Comparison of ENCODE assay signal across 8 mouse cellular contexts in genomic region chr10:77418138-77418537, GRCm38 (mm10). TPM values are rescaled to one million over a fixed set of nuclear protein-coding genes. Genes with fewer than 3 reads are reported as not detected.
DNase-seq lines count a peak whose midpoint lies in the region; ATAC-seq lines count a peak whose summit lies in the region.

TSS of gene Adarb1 (minus strand) at chr10:77418270.

- WGBS in heart, embryonic 12.5 days = under 1% methylated on average over 54 of the region's 57 CpGs
- 0% methylated on average over 46 of the region's 57 CpGs for WGBS in kidney, embryonic 16.5 days

- no peaks in the 10 kb centered on the region for H3K36me3 ChIP-seq in heart, embryonic 12.5 days
- no peaks in the 10 kb centered on the region for H3K36me3 ChIP-seq in kidney, embryonic 16.5 days (ENCODE audit: insufficient read depth, low read length)

- H3K27me3 ChIP-seq in heart, embryonic 12.5 days (replicated peaks) = no peaks in the 10 kb centered on the region; the same call in 1 of the 2 replicates
- peaks cover 12% of the 10 kb centered on the region for H3K27me3 ChIP-seq in kidney, embryonic 16.5 days (ENCODE audit: insufficient read depth, low read length)

- peak within 1 kb of the TSS; percentile 76 for H3K27ac ChIP-seq in brown adipose tissue, adult 24 weeks (replicated peaks; ENCODE audit: low read depth, low read length)
- H3K27ac ChIP-seq in heart, embryonic 12.5 days (ENCODE audit: poor library complexity, severe bottlenecking) = peak within 1 kb of the TSS; percentile 11; the same call in 1 of the 2 replicates
- H3K27ac ChIP-seq in kidney, embryonic 16.5 days (ENCODE audit: low read length) = peak within 1 kb of the TSS; percentile 57; the same call in 1 of the 2 replicates

- peaks cover 14% of the 10 kb centered on the region for H3K4me1 ChIP-seq in brown adipose tissue, adult 24 weeks (ENCODE audit: control insufficient read depth, insufficient read depth, insufficient read length, low read length)
- peaks cover 31% of the 10 kb centered on the region for H3K4me1 ChIP-seq in heart, embryonic 12.5 days (replicated peaks)
- H3K4me1 ChIP-seq in kidney, embryonic 16.5 days (ENCODE audit: insufficient read depth, low read length) = peaks cover 16% of the 10 kb centered on the region

- H3K9ac ChIP-seq in heart, embryonic 12.5 days = peak within 1 kb of the TSS; percentile 87
- peak within 1 kb of the TSS; percentile 77 for H3K9ac ChIP-seq in kidney, embryonic 16.5 days (replicated peaks; ENCODE audit: low read length)

- peak; percentile 83 for ATAC-seq in erythroid progenitor cell, adult 5-6 weeks (replicated peaks; ENCODE audit: low FRiP score, poor library complexity, severe bottlenecking)
- ATAC-seq in heart, embryonic 12.5 days (ENCODE audit: insufficient number of reproducible peaks, low FRiP score) = peak; percentile 89
- ATAC-seq in kidney, embryonic 16.5 days (ENCODE audit: low FRiP score, low TSS enrichment) = peak; percentile 94

- H3K9me3 ChIP-seq in heart, embryonic 12.5 days (replicated peaks) = no peaks in the 10 kb centered on the region
- peaks cover 11% of the 10 kb centered on the region; the same call in 1 of the 2 replicates for H3K9me3 ChIP-seq in kidney, embryonic 16.5 days (ENCODE audit: low read length)

- H3K4me2 ChIP-seq in heart, embryonic 12.5 days = peak within 1 kb of the TSS; percentile 98
- peak within 1 kb of the TSS; percentile 87 for H3K4me2 ChIP-seq in kidney, embryonic 16.5 days (replicated peaks; ENCODE audit: low read depth, low read length)

- H3K4me3 ChIP-seq in brown adipose tissue, adult 24 weeks (ENCODE audit: insufficient read depth, low read depth, low read length) = peak within 1 kb of the TSS; percentile 79
- H3K4me3 ChIP-seq in heart, embryonic 12.5 days = peak within 1 kb of the TSS; percentile 89
- peak within 1 kb of the TSS; percentile 76 for H3K4me3 ChIP-seq in kidney, embryonic 16.5 days (ENCODE audit: low read length)

- peak; percentile 94 for DNase-seq in CD4-positive, CD25-positive, alpha-beta regulatory T cell, adult 2 months (ENCODE audit: low read depth, low spot score)
- peak; percentile 88 for DNase-seq in liver
- DNase-seq in monocyte, adult 2 months (ENCODE audit: low read depth in 1 of 2, low spot score in 2 of 2) = peak; percentile 79 to 85
- DNase-seq in spleen, postnatal 14 days (ENCODE audit: low spot score in 2 of 2) = peak; percentile 69 to 83

RNA-seq across cellular contexts. Expression of gene Adarb1, which starts in this region (rescaled TPM):
- 4.0 and 4.4 TPM in 2 replicates for polyA plus RNA-seq in brown adipose tissue, adult 24 weeks (2012; ENCODE audit: insufficient read depth, insufficient read length, missing spikeins)
- not detected in 2 replicates for total RNA-seq in erythroid progenitor cell, adult 5-6 weeks (2015; ENCODE audit: low replicate concordance)
- total RNA-seq in erythroid progenitor cell, adult 5-6 weeks (2017; ENCODE audit: low replicate concordance) = not detected in 2 replicates
- polyA plus RNA-seq in heart, embryonic 12.5 days (2016; fragmentation: Nextera tagmentation; extraction: Ambion mirVana) = 13.3 and 14.2 TPM in 2 replicates
- 7.9 and 8.7 TPM in 2 replicates for polyA plus RNA-seq in kidney, embryonic 16.5 days (2015; fragmentation: Nextera tagmentation; extraction: Ambion mirVana)

Comparison
In these comparisons a context has a peak if more than half of its experiments do, and no peak if none do; other contexts are left out.
1. Peak in every context shown above with its lines: DNase-seq, ATAC-seq, H3K4me3 ChIP-seq and H3K27ac ChIP-seq.
2. Peak in ATAC-seq in erythroid progenitor cell, adult 5-6 weeks; RNA of the gene not detected or under 1 TPM.
3. H3K27ac ChIP-seq: peak in every context shown above with its lines; median percentile 76 in brown adipose tissue, adult 24 weeks; 57 in kidney, embryonic 16.5 days; 11 in heart, embryonic 12.5 days.